Mouse (Mus musculus): ENCODE measurements around the gene Snd1.
"Not testable (repeated sequence)": the region's sequence is repeated elsewhere in the genome, so short reads cannot be mapped to it uniquely, and the experiment has no call there.

The Snd1 gene

GRCm38 (mm10) chr6:28486008-28486407 lies 11.1 kb downstream of the Snd1 start:
- no peak for DNase-seq (ENCODE audit: extremely low spot score, low spot score)

GRCm38 (mm10) chr6:28486471-28486870 lies 11.5 kb downstream of the Snd1 start:
- no peak for DNase-seq (ENCODE audit: extremely low spot score, low spot score)

DNA sequence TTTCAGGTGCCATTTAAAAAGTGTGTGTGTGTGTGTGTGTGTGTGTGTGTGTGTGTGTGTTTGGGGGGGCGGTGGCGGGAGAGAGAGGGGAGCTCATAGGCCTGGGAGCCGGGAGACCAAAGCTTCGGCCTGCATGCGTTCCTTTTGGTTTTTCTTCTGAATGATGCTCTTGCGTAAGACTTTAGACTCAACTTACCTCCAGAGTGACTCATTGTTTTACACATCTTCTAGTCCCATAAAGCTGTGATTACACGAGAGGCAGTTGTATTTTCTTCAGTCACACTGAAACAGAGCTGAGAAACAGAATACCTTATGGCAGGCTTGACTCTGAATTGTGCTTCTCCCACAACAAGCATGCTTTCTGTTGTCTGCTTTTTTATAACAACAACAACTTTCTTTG lies 12.0 kb downstream of the Snd1 start:
- DNase-seq (ENCODE audit: extremely low spot score, low spot score): no peak

GRCm38 (mm10) chr6:28488204-28488851 lies 13.4 kb downstream of the Snd1 start:
- no peak for DNase-seq (ENCODE audit: extremely low spot score, low spot score)

- DNase-seq (ENCODE audit: extremely low spot score, low spot score): no peak
These were observed 15.7 kb downstream of the Snd1 start for GRCm38 (mm10) chr6:28490612-28491011.

DNA sequence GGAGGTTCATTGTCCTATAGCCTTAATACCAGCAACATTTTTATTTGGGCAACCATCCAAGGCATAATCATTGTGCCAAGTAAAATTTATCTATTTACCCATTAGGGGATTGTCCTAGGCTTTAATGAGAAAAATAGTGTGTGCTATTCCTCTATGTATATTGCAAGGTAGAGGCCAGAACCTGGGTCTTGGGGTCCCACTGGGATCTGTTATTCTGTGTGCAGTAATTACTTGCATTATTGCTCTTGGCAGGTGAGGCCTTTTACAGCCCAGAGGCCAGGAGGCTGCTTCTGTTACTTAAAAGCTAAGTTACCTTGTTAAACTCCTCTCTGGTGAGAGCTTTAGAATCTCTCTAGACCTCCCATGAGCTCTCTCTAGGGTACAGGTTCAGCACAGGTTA lies 16.3 kb downstream of the Snd1 start:
- DNase-seq (ENCODE audit: extremely low spot score, low spot score): no peak

- no peak for DNase-seq (ENCODE audit: extremely low spot score, low spot score)
These were observed 22.9 kb downstream of the Snd1 start for GRCm38 (mm10) chr6:28497837-28498236.

DNA sequence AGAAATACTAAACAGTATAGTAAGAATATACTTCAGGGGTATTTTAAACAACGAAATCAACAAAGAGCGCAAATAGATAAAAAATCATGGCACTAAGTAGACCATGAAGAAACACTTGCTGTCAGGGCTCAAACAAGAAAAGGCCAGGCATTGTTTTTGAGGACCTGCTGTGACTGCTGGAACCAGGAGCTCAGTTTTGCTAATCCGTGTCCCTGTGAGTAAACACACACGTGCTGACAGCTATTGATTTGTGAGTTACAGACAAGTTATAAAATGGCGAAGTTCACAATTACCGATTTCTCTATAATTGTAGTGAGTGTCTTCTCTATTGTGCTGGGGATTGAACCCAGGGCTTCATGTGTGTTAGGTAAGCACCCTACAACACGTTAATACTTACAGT lies 27.6 kb downstream of the Snd1 start:
- no peak for DNase-seq (ENCODE audit: extremely low spot score, low spot score)

GRCm38 (mm10) chr6:28503148-28503547 lies 28.2 kb downstream of the Snd1 start:
- DNase-seq (ENCODE audit: extremely low spot score, low spot score): no peak

GRCm38 (mm10) chr6:28504611-28505010 lies 29.7 kb downstream of the Snd1 start:
- DNase-seq (ENCODE audit: extremely low spot score, low spot score): no peak

DNA sequence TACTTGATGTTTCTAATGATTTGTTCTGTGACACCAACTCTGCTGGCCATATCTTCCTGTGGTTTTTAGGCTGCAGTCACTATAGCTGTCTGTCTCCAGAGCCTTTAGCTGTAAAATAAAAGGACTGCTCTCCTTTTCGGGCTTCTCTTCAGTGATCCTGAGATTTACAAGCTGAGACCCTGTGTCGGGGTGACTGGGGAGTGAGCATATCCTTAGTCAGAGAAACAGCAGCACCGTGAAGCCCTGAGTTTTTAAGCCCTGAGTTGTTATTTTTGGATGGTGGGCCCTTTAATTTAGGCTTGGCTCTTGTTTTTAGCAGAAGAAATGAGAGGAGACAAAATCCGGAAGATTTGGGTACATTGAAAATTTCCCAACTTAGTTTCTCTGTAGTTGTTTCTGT lies 32.8 kb downstream of the Snd1 start:
- no peak for DNase-seq (ENCODE audit: extremely low spot score, low spot score)

DNA sequence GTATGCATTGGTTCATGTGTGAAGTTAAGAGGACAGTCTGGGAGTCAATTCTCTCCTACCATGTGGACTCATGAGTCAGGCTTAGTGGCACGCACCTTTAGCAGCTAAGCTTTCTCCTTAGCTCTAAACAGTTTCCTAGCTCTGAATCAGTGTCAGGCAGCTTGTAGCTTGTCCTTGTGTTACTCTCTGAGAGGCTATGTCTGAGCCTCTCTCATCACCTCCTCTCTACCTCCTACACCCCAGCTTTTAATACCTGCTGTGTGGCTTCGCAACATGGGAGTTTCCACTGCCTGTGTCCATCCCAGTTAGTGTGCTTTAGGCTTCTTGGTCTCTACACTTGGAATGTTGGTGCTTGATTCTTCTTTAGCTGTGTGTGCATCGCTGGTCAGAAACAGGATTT lies 39.3 kb downstream of the Snd1 start:
- no peak for DNase-seq (ENCODE audit: extremely low spot score, low spot score)

GRCm38 (mm10) chr6:28514830-28515350 lies 40.0 kb downstream of the Snd1 start:
- DNase-seq (ENCODE audit: extremely low spot score, low spot score): no peak

DNA sequence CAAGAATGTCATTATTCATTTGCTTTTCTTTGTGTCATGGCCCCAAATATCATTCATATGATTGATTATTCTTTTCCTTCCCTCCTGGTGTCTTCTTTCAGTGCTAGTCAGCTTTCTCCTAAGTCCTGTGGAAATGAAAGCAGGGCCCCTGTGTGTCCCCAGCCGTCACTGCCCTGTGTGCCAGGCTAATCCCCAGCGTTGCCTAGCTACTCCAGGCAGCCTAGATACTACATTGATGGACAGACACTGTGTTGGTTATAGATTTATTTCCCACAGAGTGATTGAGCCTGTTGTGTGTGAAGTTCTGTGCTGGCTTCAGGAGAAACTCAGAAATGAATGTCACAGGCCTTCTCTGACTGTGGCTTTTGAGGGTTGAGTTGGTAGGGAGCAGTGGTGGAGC lies 41.7 kb downstream of the Snd1 start:
- no peak for DNase-seq (ENCODE audit: extremely low spot score, low spot score)

DNA sequence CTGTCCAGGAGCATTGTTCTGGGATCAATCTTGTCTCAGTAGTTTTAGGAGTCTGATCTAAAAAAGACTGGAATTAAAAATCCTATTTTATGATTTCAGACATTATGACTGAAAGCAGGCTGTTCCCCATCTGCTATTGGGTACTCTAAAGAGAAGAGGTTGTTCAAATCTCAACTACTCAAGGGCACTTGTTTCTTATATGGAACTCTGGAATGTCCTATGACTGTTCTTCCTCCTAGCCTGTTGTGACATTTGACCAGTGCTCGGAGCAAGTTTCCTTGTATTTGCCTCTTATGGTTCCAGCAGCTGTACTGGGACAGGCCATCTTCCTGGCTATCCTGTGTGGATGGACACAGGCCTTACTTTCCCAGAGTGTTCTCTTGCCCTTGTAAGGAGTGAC lies 42.1 kb downstream of the Snd1 start:
- no peak for DNase-seq (ENCODE audit: extremely low spot score, low spot score)

DNA sequence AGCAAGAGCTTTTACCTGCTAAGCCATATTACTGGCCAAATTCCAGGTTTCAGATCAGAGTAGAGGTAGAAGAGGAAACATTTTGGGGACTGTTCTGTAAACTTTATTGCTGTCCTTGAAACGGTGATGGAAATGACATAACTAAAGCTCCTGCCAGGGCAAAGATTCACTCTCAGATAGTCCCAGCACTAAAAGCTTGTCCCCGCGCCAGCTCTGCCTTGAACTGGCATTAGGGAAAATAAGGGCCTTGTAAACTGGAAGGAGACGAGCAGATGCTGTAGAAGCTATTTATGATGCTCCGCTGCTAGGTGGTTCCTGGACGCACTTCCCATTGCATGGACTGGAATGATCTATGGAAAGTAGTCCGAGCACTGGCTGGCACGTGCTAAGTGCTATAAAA lies 44.5 kb downstream of the Snd1 start:
- DNase-seq (ENCODE audit: extremely low spot score, low spot score): no peak

DNA sequence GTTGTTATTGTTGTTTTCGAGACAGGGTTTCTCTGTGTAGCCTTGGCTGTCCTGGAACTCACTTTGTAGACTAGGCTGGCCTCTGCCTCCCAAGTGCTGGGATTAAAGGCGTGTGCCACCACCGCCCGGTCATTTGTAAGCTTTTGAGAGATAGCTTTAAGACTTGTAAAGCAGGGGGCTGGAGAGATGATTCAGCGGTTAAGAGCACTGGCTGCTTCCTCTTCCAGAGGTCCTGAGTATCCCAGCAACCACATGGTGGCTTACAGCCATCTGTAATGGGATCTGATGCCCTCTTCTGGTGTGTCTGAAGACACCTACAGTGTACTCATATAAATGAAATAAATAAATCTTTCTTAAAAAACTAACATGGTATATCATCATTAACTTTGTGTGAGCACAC lies 45.8 kb downstream of the Snd1 start:
- DNase-seq (ENCODE audit: extremely low spot score, low spot score): not testable (repeated sequence)

- DNase-seq (ENCODE audit: extremely low spot score, low spot score): no peak
These were observed 46.5 kb downstream of the Snd1 start for GRCm38 (mm10) chr6:28521416-28521815.

DNA sequence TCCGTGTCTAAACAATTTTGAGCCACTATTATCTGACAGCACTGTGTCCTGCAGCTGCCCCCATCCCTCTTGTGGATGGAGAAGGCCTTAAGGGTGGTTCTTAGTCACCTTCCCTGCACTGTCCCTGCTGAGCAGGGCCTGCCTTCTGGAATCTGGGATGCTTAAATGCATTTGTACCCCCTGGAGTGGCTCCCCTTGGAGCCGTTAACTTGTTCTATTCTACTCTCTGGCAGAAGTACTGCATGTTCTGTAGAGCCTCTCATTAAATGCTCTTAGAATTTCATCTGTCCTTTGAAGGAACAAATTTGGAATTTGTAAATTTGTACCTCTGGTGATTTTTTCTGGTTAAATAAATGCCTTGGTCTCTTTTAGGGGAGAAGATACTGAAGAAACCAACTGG lies 50.6 kb downstream of the Snd1 start:
- DNase-seq (ENCODE audit: extremely low spot score, low spot score): no peak

DNA sequence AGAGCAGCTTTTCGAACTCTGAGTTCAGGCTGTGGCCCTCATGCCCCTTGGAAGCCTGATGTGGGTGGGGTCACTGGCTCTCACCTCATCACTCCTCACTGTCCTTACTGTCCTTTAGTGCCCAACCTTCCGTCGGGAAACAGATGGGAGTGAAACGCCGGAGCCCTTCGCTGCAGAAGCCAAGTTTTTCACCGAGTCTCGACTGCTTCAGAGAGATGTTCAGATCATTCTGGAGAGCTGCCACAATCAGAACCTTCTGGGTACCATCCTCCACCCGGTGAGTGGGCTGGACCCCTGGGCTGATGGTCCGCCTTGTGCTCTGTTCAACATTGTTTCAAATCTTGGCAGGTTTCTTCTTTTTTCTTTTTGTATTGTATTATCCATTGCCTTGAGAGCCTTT lies 52.5 kb downstream of the Snd1 start:
- no peak for DNase-seq (ENCODE audit: extremely low spot score, low spot score)

- DNase-seq (ENCODE audit: extremely low spot score, low spot score): no peak
These were observed 53.3 kb downstream of the Snd1 start for GRCm38 (mm10) chr6:28528208-28528607.

DNA sequence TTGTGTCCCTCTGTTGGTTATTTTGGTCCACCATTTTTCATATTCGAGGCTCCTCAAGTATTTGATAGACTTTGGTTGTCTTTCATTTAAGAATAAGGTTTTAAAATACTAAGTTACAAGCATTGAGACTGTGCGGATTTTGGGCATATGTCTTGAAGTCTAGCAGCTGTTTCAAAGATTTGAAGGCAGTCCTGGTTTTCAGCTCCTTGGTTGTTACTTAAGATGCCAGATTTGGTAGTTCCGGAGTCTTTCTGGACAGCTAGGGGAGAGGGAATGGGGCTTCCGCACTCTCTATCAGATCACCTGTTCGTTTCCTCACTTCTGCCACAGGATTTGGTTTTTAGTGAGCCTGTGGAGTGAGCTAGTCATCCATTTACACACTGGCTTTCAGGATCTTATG lies 61.5 kb downstream of the Snd1 start:
- no peak for DNase-seq (ENCODE audit: extremely low spot score, low spot score)

DNA sequence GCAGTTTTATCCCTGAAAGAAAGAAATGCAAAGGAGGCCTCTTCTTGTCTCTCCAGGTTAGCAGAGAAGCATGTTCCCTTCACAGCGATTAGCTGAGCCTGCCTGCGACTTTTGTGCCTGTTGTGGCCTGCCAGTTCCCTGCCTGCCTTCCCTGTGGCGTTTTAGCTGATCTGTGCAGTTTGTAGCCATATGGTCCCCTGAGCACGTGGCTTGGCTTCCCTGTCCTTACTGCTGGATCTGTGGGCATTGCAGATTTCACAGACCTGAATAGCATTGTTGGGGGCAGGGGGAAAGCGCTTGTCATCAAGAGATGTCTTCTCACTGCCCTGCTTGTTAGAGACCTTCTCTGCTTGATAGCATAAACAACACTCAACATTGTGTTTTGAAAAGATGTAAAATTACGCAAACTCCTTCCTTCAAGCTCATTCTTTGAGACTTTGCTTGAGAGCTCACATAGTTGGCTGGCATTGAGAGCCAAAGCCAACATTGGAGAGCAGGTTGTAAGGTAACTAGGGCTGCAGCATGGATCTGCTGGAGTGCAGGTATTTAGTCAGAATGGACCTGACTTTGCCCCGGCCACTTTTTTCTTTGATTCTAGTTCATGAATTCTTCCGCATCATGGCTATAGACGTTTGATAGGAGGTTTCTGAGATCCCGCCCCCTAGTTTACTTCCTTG lies 63.0 kb downstream of the Snd1 start:
- no peak for DNase-seq (ENCODE audit: extremely low spot score, low spot score)
